Mouse (Mus musculus) gonadal fat pad, adult 2 months (tissue): Measurements from ENCODE around the gene Ovch2. TPM values are rescaled to one million over a fixed set of nuclear protein-coding genes. Genes with fewer than 3 reads are reported as not detected.
"Not testable (repeated sequence)": the region's sequence is repeated elsewhere in the genome, so short reads cannot be mapped to it uniquely, and the experiment has no call there.

ENCODE experiments used
- DNase-seq: peaks from one replicate; pipeline ENCODE4 v3.0.0-alpha.2; 2012; ENCODE audit warnings: low read depth
- polyA plus RNA-seq: library from polyadenylated mRNA; depleted of rRNA; stranded (reverse); fragments of >200 nt; gene quantifications from 2 replicates; pipeline ENCODE4 v1.2.3, GENCODE M21; 2012; rRNA removed

The Ovch2 gene
- polyA plus RNA-seq: 268 and 353 TPM in 2 replicates

GRCm38 (mm10) chr7:107801108-107801507, at the start of gene Ovch2:
Gene Ovch2 (minus strand): TSS chr7:107801208.
- DNase-seq: no peak

DNA sequence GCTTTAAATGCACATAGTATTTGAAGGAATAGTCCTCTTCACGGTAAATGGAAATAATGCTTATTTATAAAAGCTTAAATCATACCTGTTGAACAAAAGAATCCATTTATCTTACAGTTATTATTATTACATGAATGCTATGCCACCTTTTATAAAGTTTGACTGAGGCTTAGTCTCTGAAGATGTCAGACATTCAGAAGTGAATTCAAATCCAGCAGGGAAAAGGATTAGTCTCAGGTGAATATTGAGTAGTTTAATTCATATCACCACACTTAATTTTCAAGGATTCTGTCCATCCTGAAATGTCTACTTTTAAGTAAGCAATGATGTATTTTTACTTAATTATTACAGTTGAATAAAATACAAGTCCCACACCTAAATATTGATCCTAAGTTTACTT, 46.4 kb upstream of the Ovch2 start, which contains the start of gene Olfr470:
Gene Olfr470 (minus strand): TSS at position 101 of the 400 bp plus-strand sequence.
- DNase-seq: not testable (repeated sequence)

DNA sequence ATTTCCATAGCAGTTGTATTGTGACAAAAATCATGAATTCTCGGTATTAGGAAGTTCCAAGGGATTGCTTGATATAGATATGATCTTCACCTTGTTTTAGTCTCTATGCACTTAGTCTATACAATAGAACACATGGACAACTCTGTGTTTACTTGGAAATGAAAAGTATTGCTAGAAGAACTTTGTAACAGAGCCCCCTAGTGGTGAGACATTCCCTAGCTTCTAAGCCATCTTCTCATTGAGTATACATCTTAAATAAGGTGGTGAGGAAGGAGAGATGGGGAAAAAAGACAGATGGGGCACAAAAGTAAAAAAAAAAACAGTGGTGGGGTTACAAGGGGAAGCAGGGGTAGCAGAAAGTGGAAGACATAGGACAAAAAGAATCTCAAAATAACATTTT, 40.7 kb upstream of the Ovch2 start:
- DNase-seq: no peak

DNA sequence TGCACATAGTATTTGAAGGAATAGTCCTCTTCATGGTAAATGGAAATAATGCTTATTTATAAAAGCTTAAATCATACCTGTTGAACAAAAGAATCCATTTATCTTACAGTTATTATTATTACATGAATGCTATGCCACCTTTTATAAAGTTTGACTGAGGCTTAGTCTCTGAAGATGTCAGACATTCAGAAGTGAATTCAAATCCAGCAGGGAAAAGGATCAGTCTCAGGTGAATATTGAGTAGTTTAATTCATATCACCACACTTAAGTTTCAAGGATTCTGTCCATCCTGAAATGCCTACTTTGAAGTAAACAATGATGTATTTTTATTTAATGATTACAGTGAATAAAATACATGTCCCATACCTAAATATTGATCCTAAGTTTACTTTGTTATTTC, 24.4 kb upstream of the Ovch2 start, which contains the start of gene Olfr469:
Gene Olfr469 (minus strand): TSS at position 101 of the 400 bp plus-strand sequence.
- DNase-seq: not testable (repeated sequence)

GRCm38 (mm10) chr7:107823867-107824266, 22.9 kb upstream of the Ovch2 start:
- DNase-seq: not testable (repeated sequence)

DNA sequence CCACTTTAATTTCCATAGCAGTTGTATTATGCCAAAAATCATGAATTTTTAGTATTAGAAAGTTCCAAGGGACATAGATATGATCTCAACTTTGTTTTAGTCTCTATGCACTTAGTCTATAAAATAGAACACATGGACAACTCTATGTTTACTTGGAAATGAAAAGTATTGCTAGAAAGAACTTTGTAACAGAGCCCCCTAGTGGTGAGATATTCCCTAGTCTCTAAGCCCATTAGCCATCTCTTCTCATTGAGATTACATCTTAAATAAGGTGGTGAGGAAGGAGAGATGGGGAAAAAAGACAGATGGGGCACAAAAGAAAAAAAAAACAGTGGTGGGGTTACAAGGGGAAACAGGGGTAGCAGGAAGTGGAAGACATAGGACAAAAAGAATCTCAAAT, 18.4 kb upstream of the Ovch2 start:
- DNase-seq: no peak

GRCm38 (mm10) chr7:107811963-107812362, 11.0 kb upstream of the Ovch2 start, which contains the start of gene Olfr467:
Gene Olfr467 (plus strand): TSS chr7:107812263.
- DNase-seq: no peak

DNA sequence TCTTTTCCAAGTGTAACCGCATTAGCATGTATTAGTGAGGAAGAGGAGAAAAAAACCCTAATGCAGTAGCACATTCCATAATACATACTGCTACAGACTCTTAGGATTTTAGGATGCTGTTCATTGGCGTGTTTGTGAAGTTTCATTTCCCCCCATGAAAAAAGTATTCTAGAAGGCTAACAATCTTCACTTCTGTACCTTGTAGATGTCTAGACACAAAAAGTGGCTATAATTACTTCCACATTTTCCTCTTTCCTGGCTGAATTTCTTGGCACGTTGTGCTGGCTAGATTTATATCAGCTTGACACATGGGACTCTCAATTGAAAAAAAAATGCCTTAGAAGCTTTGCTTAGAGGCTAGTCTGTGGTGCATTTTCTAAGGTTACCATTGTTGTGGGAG, 1.1 kb upstream of the Ovch2 start:
- no peak for DNase-seq

- no peak for DNase-seq
Observed at GRCm38 (mm10) chr7:107796500-107796899, 4.5 kb downstream of the Ovch2 start.

GRCm38 (mm10) chr7:107787977-107788620, 12.9 kb downstream of the Ovch2 start:
- DNase-seq: no peak

DNA sequence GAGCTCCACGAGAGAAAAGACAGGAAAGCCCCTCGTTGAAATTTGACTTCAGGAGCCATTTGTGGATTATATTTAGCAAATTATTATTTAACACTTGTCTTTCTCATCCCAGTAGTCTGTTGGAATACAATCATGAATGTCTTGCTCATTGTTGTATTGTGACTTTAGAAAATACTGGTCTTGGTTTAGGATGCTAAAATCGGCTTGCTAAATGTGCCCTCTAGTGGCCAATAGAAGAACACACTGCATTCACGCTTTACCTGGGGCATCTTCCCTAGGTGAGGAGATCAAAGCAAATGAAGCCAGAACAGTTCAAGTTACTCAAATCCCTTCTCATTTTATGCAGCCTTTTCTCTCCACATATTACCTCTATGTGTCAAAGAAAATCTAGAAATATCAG, 21.4 kb downstream of the Ovch2 start:
- DNase-seq: no peak

DNA sequence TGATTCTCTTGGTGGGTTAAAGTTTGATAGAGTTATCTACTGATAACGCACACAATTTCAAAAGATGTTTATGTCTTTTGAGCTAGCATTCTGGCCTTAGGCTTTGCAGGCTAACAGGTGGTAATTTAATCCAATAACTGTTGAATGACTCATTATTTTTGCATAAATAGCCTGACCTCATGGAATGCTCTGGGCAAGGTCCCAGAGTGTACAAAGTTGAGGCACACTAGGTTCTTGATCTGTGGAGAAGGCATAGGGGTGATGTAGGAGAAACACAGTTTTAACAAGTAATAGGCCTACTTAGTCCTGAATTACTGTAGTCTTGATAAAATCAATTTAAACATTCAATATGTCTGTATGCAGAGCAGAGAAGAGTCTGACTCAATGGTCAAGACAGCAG, 22.8 kb downstream of the Ovch2 start:
- no peak for DNase-seq

DNA sequence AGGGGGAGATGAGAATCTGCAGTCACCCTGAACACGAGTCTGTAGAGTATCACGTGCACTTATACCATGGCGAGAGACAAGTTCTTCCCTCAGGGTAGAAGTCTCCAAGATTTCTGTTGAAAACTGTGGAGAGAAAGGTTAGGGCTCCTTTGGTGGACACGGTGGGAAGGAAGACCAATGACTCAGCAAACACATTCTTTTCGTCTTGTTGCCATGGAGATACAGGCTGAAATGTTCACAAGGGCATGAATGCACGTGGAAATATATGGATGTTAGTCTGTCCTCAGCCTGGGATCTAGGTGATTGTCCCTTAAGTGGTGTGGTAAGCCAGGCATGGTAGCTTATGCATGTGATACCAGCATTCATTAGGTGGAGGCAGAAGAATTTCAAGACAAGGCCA, 30.2 kb downstream of the Ovch2 start:
- no peak for DNase-seq

GRCm38 (mm10) chr7:107757308-107758151, 43.5 kb downstream of the Ovch2 start, which contains the start of gene Cyb5r2:
Gene Cyb5r2 (minus strand): TSS chr7:107758032.
- DNase-seq: no peak

DNA sequence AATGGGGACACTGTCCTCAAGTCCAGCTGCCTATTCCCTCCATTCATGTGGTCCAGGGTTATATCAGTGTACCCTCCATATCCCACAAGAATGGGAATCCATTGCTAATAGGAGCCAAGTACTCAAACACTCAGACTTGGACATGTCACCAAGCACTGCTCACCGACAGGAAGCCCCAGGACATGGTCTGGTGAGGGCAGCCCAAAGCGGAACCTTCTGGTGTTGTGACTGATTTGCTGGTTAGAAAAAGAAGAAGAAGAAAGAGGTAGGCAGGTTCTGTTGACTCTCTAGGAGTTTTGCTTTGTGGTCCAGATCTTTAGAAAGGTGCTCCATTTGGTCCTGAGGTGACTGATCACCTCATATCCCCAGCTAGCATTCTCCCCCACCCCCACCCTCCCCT, 44.3 kb downstream of the Ovch2 start:
- no peak for DNase-seq

GRCm38 (mm10) chr7:107755905-107756304, 45.1 kb downstream of the Ovch2 start:
- DNase-seq: no peak

DNA sequence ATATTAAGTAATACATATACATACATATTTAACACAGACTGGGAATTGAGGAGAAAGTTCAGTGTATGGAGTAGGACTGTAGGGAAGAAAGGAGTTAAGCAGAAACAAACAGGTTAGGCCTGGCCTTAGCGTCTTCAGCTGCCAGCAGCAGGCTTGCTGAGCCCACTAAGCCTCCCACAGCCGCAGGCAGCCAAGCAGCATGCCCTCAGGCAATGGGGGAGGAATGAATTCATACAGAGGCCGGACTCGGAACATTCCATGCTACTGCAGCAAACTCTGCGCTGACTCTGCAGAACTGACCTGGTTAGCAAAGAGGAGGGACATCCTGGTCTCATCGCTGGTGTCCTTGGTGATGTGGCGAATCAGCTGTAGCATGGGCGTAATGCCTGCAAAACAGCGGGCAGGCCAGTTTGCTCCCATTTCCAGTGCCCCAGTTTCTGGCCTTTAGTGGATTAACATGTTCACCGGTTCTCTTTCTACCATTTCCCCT, 48.9 kb downstream of the Ovch2 start:
- no peak for DNase-seq

GRCm38 (mm10) chr7:107749721-107750120, 51.3 kb downstream of the Ovch2 start:
- DNase-seq: no peak

GRCm38 (mm10) chr7:107749270-107749669, 51.7 kb downstream of the Ovch2 start:
- DNase-seq: no peak

- no peak for DNase-seq
Observed at GRCm38 (mm10) chr7:107747954-107748353, 53.1 kb downstream of the Ovch2 start.

DNA sequence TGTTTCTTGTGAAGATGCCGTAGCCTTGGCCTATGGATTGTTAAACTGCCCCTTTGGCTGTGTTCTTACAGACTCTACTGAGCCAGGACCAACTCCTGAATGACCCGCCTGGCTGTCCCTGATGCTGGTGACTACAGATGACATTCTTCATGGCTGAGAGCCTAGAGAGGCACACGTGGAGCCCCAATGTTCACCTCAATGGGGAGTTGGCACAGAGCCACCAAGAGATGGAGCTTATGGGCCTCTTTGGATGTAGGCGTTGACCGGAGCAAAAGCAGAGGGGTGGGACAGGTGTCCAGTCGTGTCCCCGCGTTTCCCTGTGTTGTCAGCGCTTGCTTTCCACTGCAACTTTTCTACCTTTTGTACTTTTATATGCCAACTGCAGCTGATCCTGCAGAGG, 53.5 kb downstream of the Ovch2 start:
- no peak for DNase-seq

DNA sequence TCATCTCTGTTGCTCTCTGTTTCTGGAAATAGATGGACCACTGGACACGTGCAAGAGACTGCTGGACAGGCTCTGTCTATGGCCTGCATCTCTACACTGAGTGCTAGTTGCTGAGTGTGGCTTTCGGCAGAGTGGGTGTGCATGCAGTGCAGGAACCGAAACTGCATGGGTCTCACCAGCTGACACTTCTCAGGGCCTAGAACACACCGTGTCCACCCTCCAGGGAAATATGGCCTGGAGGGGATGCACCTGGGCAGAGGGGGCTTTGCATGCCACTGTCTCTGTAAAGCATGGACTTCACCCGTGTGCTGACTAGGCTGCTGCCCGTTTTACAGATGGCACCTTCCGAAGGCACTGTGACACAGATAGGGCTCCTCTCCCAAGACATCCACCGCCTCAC, 55.0 kb downstream of the Ovch2 start:
- no peak for DNase-seq

DNA sequence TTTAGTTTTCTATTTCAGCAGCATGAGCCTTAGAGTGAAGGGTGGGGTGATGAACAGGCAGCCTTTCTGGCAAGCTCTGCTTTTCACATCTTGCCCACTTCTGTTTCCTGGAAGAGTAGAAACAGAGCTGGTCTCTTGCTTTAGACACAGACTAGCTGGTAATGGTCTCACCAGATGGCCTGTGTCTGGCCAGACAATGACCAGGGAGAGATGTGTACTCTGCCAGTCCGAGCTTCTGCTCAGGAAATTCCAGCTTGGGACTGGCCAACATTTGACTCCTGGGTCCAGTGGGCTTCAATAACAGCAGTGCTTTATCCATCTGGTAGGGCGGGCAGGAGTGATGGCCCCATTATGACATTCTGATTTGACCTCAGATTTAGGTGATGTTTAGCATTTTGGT, 55.9 kb downstream of the Ovch2 start:
- no peak for DNase-seq
